Mouse (Mus musculus) CH12.LX (cell line): Measurements from ENCODE around the gene Atxn7l3. TPM values are rescaled to one million over a fixed set of nuclear protein-coding genes. Genes with fewer than 3 reads are reported as not detected.

Source experiments
- DNase-seq: peaks from one replicate; pipeline ENCODE4 v3.0.0-alpha.2; 2013; ENCODE audit errors: extremely low read depth
- H3K27ac ChIP-seq: 2 replicates; pipeline ENCODE4 v1.5.1; 2012; ENCODE audit warnings: low read depth, mild to moderate bottlenecking, control low read depth, moderate library complexity; ENCODE audit not compliant: insufficient read depth
- H3K27me3 ChIP-seq: replicated peaks from 2 replicates; pipeline ENCODE3; 2012; ENCODE audit warnings: inconsistent platforms
- H3K36me3 ChIP-seq, 2 experiments: replicated peaks in 1 of 2; 2 replicates each; pipeline versions ENCODE3 to v1.6.1; 2012; ENCODE audit warnings: inconsistent platforms in 1 of 2, low read length in 1 of 2, mild to moderate bottlenecking in 1 of 2, mixed read lengths in 1 of 2, moderate library complexity in 1 of 2; ENCODE audit not compliant: control insufficient read depth in 1 of 2, insufficient read depth in 1 of 2
- H3K4me1 ChIP-seq, 2 experiments: 2 replicates each; pipeline ENCODE4 v1.6.1; 2012; ENCODE audit warnings: inconsistent platforms in 1 of 2, moderate library complexity in 1 of 2; ENCODE audit not compliant: insufficient read depth in 2 of 2, control insufficient read depth in 1 of 2
- H3K4me2 ChIP-seq: 2 replicates; pipeline ENCODE4 v1.6.1; 2012; ENCODE audit warnings: low read depth, mild to moderate bottlenecking, control low read depth; ENCODE audit not compliant: poor library complexity, insufficient read depth, severe bottlenecking
- H3K4me3 ChIP-seq, 3 experiments: fragments of 150-350 bp in 1 of 3; sonication (generic) in 1 of 3; replicated peaks in 1 of 3; 2 replicates each; pipeline versions ENCODE3 to v1.5.1; 2011 to 2012; ENCODE audit warnings: low read depth in 2 of 3, low read length in 2 of 3, mild to moderate bottlenecking in 2 of 3, moderate library complexity in 2 of 3, control low read depth in 1 of 3, improper control_type of control experiment in 1 of 3, inconsistent platforms in 1 of 3, mixed read lengths in 1 of 3; ENCODE audit not compliant: poor library complexity in 1 of 3
- H3K79me2 ChIP-seq: replicated peaks from 2 replicates; pipeline ENCODE4 v1.6.1; 2012; ENCODE audit warnings: mild to moderate bottlenecking, moderate library complexity; ENCODE audit not compliant: control insufficient read depth, poor library complexity, insufficient read depth, severe bottlenecking; ENCODE audit errors: extremely low read depth
- H3K9ac ChIP-seq: 2 replicates; pipeline ENCODE4 v1.6.1; 2012; ENCODE audit warnings: low read depth, mild to moderate bottlenecking, control low read depth, moderate library complexity; ENCODE audit not compliant: insufficient read depth
- H3K9me3 ChIP-seq: replicated peaks from 2 replicates; pipeline ENCODE3; 2012; ENCODE audit warnings: low read length, inconsistent platforms, mixed read lengths
- CHD1 ChIP-seq: IDR thresholded peaks from 2 replicates; pipeline ENCODE4 v1.6.1; 2012; ENCODE audit warnings: low read depth, low read length, improper control_type of control experiment, inconsistent platforms
- CHD2 ChIP-seq: IDR thresholded peaks from 2 replicates; pipeline ENCODE4 v1.6.1; 2011; ENCODE audit warnings: low read length, improper control_type of control experiment
- ETS1 ChIP-seq: conservative IDR thresholded peaks from 2 replicates; pipeline ENCODE4 v1.6.1; 2012; ENCODE audit warnings: low read depth, mild to moderate bottlenecking, inconsistent platforms, low read length, improper control_type of control experiment, moderate library complexity
- GABPA ChIP-seq: IDR thresholded peaks from 2 replicates; pipeline ENCODE4 v1.6.1; 2012; ENCODE audit warnings: low read depth, low read length, improper control_type of control experiment, inconsistent platforms; ENCODE audit not compliant: insufficient replicate concordance
- HCFC1 ChIP-seq: IDR thresholded peaks from 2 replicates; pipeline ENCODE4 v1.6.1; 2012; ENCODE audit warnings: low read depth, mild to moderate bottlenecking, inconsistent platforms, low read length, improper control_type of control experiment
- IRF4 ChIP-seq: IDR thresholded peaks from 2 replicates; pipeline ENCODE4 v1.6.1; 2014; ENCODE audit warnings: low read depth, mild to moderate bottlenecking, inconsistent platforms, low read length, improper control_type of control experiment
- JUN ChIP-seq: IDR thresholded peaks from 2 replicates; pipeline ENCODE4 v1.6.1; 2011; ENCODE audit warnings: low read depth, mild to moderate bottlenecking, low read length, improper control_type of control experiment, moderate library complexity; ENCODE audit not compliant: insufficient read depth
- JUND ChIP-seq: conservative IDR thresholded peaks from 2 replicates; pipeline ENCODE4 v1.6.1; 2011; ENCODE audit warnings: low read depth, low read length, improper control_type of control experiment
- MAFK ChIP-seq: IDR thresholded peaks from 2 replicates; pipeline ENCODE4 v1.6.1; 2011; ENCODE audit warnings: low read length, improper control_type of control experiment; ENCODE audit not compliant: insufficient replicate concordance
- MAX ChIP-seq: IDR thresholded peaks from 2 replicates; pipeline ENCODE4 v1.6.1; 2011; ENCODE audit warnings: low read length, improper control_type of control experiment
- MEF2A ChIP-seq: IDR thresholded peaks from 2 replicates; pipeline ENCODE4 v1.6.1; 2014; ENCODE audit warnings: low read depth, mild to moderate bottlenecking, inconsistent platforms, low read length, improper control_type of control experiment, borderline replicate concordance
- MXI1 ChIP-seq: IDR thresholded peaks from 2 replicates; pipeline ENCODE4 v1.6.1; 2011; ENCODE audit warnings: mild to moderate bottlenecking, low read depth, low read length, improper control_type of control experiment
- MYC ChIP-seq: IDR thresholded peaks from 2 replicates; pipeline ENCODE4 v1.6.1; 2011; ENCODE audit warnings: low read depth, mild to moderate bottlenecking, improper control_type of control experiment, low read length
- NELFE ChIP-seq: IDR thresholded peaks from 2 replicates; pipeline ENCODE4 v1.6.1; 2011; ENCODE audit warnings: low read depth, low read length, improper control_type of control experiment
- NRF1 ChIP-seq: IDR thresholded peaks from 2 replicates; pipeline ENCODE4 v1.6.1; 2014; ENCODE audit warnings: low read depth, mild to moderate bottlenecking, inconsistent platforms, low read length, improper control_type of control experiment, moderate library complexity
- PAX5 ChIP-seq: IDR thresholded peaks from 2 replicates; pipeline ENCODE4 v1.6.1; 2012; ENCODE audit warnings: low read length, inconsistent platforms, mixed read lengths
- POLR2A ChIP-seq: IDR thresholded peaks from 2 replicates; pipeline ENCODE4 v1.6.1; 2011; ENCODE audit warnings: low read depth, mild to moderate bottlenecking, improper control_type of control experiment, low read length
- TBP ChIP-seq: conservative IDR thresholded peaks from 2 replicates; pipeline ENCODE4 v1.6.1; 2011; ENCODE audit warnings: low read depth, low read length, improper control_type of control experiment
- TCF12 ChIP-seq: IDR thresholded peaks from 2 replicates; pipeline ENCODE4 v1.6.1; 2014; ENCODE audit warnings: low read depth, mild to moderate bottlenecking, inconsistent platforms, low read length, improper control_type of control experiment
- USF2 ChIP-seq: conservative IDR thresholded peaks from 2 replicates; pipeline ENCODE4 v1.6.1; 2011; ENCODE audit warnings: low read depth, low read length, improper control_type of control experiment
- ZC3H11A ChIP-seq: IDR thresholded peaks from 2 replicates; pipeline ENCODE4 v1.6.1; 2012; ENCODE audit warnings: low read depth, mild to moderate bottlenecking, inconsistent platforms, low read length, improper control_type of control experiment
- ZKSCAN1 ChIP-seq: IDR thresholded peaks from 2 replicates; pipeline ENCODE4 v1.6.1; 2012; ENCODE audit warnings: low read depth, inconsistent platforms, low read length, improper control_type of control experiment, borderline replicate concordance
- dilution Hi-C: fragments of 300-500 bp; cut with MboI; formaldehyde crosslinking; loops from 2 replicates; pipeline ENCODE4 v1.14.3; 2020; ENCODE audit warnings: low sequenced_read_pairs; ENCODE audit not compliant: extremely low pct_unique_long_range_greater_than_20kb, extremely low pct_ligation_motif_present
- in situ Hi-C: fragments of 300-500 bp; cut with MboI; formaldehyde crosslinking; loops from 3 replicates; pipeline ENCODE4 v1.14.3; 2019; ENCODE audit warnings: low sequenced_read_pairs, low pct_ligation_motif_present, low pct_unique_long_range_greater_than_20kb, mixed read lengths
- polyA plus RNA-seq: library from polyadenylated mRNA; unstranded; fragments of >175 nt; gene quantifications from 2 replicates; pipeline ENCODE4 v1.2.1, GENCODE M21; 2012; ENCODE audit warnings: low read depth; ENCODE audit not compliant: insufficient read length
- total RNA-seq, 2 experiments: library from RNA; depleted of rRNA; stranded (reverse); fragments of 300-350 nt in 1 of 2; fragments of >200 nt in 1 of 2; gene quantifications; 2 replicates each; pipeline ENCODE4 v1.2.3; 2012 to 2014

The Atxn7l3 gene
- total and polyA plus RNA-seq, 3 experiments: 40.7 to 59.0 (median 46.6) TPM

- Histone ChIP-seq H3K9ac (no peak overlapping the region), H3K79me2 (no peaks in the 10 kb centered on the region), H3K36me3 (no peaks in the 10 kb centered on the region), H3K27me3 (peaks cover 59% of the 10 kb centered on the region), H3K4me1 (no peaks in the 10 kb centered on the region), H3K4me3 (no peak overlapping the region), H3K4me2 (no peak overlapping the region), H3K9me3 (peaks cover 4% of the 10 kb centered on the region), H3K27ac (no peak overlapping the region)
- in situ Hi-C loops (no loop called here), dilution Hi-C loops (no loop called here)
- TF ChIP-seq IRF4 (no peak), POLR2A (no peak), ETS1 (no peak), MYC (no peak), ZKSCAN1 (no peak), MXI1 (no peak), TBP (no peak), MAFK (no peak), JUND (no peak), GABPA (no peak), NRF1 (no peak), CHD1 (no peak), USF2 (no peak), MAX (no peak)
- DNase-seq: no peak
Measured at GRCm38 (mm10) chr11:102344458-102344857, 48.0 kb upstream of the Atxn7l3 start.

GRCm38 (mm10) chr11:102342742-102343141 is 46.3 kb upstream of the Atxn7l3 start:
- H3K27me3 ChIP-seq: peaks cover 47% of the 10 kb centered on the region
- H3K9me3 ChIP-seq: peaks cover 4% of the 10 kb centered on the region

More at GRCm38 (mm10) chr11:102342742-102343141, 46.3 kb upstream of the Atxn7l3 start:
- no peak overlapping the region for H3K4me3 ChIP-seq
- TF ChIP-seq JUN (no peak), PAX5 (no peak), MXI1 (no peak), MEF2A (no peak), USF2 (no peak), ZC3H11A (no peak), CHD2 (no peak), TCF12 (no peak), NELFE (no peak), ETS1 (no peak), MAFK (no peak), HCFC1 (no peak)
- no peak overlapping the region for H3K27ac ChIP-seq
- no peaks in the 10 kb centered on the region for H3K36me3 ChIP-seq
- in situ Hi-C loops: no loop called here
- no peaks in the 10 kb centered on the region for H3K4me1 ChIP-seq
- H3K79me2 ChIP-seq: no peaks in the 10 kb centered on the region
- H3K4me2 ChIP-seq: no peak overlapping the region
- dilution Hi-C loops: no loop called here
- no peak overlapping the region for H3K9ac ChIP-seq
- no peak for DNase-seq
